Mouse (Mus musculus) left cerebral cortex, postnatal 25 days (tissue): ENCODE data around the gene Tgfbi. TPM values are rescaled to one million over a fixed set of nuclear protein-coding genes. Genes with fewer than 3 reads are reported as not detected.
A peak's percentile ranks its signal among the peaks of the same experiment; 100 is the strongest.

Experiments
- DNase-seq, 2 experiments: peaks; one replicate each; pipeline ENCODE4 v3.0.0; 2022; ENCODE audit warnings: low spot score in 2 of 2, mixed read lengths in 1 of 2
- intact Hi-C: fragments of 180-260 bp; cut with DNase I; formaldehyde crosslinking; loops from one replicate; pipeline ENCODE4 v1.15.1; 2025
- total RNA-seq, 2 experiments: library from RNA; stranded (reverse); gene quantifications; 2 replicates each; pipeline ENCODE4 v1.2.3; 2021

The Tgfbi gene
- total RNA-seq, 2 experiments from 2014 or later = 3.8 to 4.1 TPM

GRCm38 (mm10) chr13:56626524-56626923 lies 17.2 kb downstream of the Tgfbi start:
- intact Hi-C loops = no loop called here
- DNase-seq = no peak

- DNase-seq = no peak
- intact Hi-C loops = no loop called here
Observed at GRCm38 (mm10) chr13:56630081-56630480, 20.8 kb downstream of the Tgfbi start.

- DNase-seq = no peak
- intact Hi-C loops = no loop called here
Observed at GRCm38 (mm10) chr13:56630552-56630951, 21.2 kb downstream of the Tgfbi start.

GRCm38 (mm10) chr13:56631332-56631731 lies 22.0 kb downstream of the Tgfbi start:
- peak in 1 of 2 experiments; percentile 34 for DNase-seq
- intact Hi-C loops = no loop called here

GRCm38 (mm10) chr13:56634139-56634615 lies 24.9 kb downstream of the Tgfbi start:
- intact Hi-C loops = no loop called here
- DNase-seq = no peak

GRCm38 (mm10) chr13:56634920-56635319 lies 25.6 kb downstream of the Tgfbi start:
- intact Hi-C loops = no loop called here
- no peak for DNase-seq

GRCm38 (mm10) chr13:56637027-56637426 lies 27.7 kb downstream of the Tgfbi start:
- no peak for DNase-seq
- intact Hi-C loops = no loop called here

- peak in 1 of 2 experiments; percentile 29 for DNase-seq
- intact Hi-C loops = loop anchor here (5.0 kb wide), 3 partner anchors 64 to 164 kb away; no protein-coding TSS in a partner anchor
Observed at GRCm38 (mm10) chr13:56641746-56642145, 32.4 kb downstream of the Tgfbi start.

GRCm38 (mm10) chr13:56644031-56644430 lies 34.7 kb downstream of the Tgfbi start:
- intact Hi-C loops = loop anchor here (5.0 kb wide), 3 partner anchors 67 to 167 kb away; no protein-coding TSS in a partner anchor
- DNase-seq = no peak

- intact Hi-C loops = no loop called here
- no peak for DNase-seq
Observed at GRCm38 (mm10) chr13:56645744-56646143, 36.4 kb downstream of the Tgfbi start.

- intact Hi-C loops = no loop called here
- no peak for DNase-seq
Observed at GRCm38 (mm10) chr13:56647597-56648405, 38.5 kb downstream of the Tgfbi start.

- intact Hi-C loops = no loop called here
- DNase-seq = no peak
Observed at GRCm38 (mm10) chr13:56650020-56650419, 40.7 kb downstream of the Tgfbi start.

- no peak for DNase-seq
- intact Hi-C loops = no loop called here
Observed at GRCm38 (mm10) chr13:56652381-56652780, 43.1 kb downstream of the Tgfbi start.

- no peak for DNase-seq
- intact Hi-C loops = no loop called here
Observed at GRCm38 (mm10) chr13:56654176-56654575, 44.9 kb downstream of the Tgfbi start.

- intact Hi-C loops = loop anchor here (2.0 to 5.0 kb wide), 4 partner anchors 77 to 183 kb away; no protein-coding TSS in a partner anchor
Observed at GRCm38 (mm10) chr13:56657946-56658512, 48.7 kb downstream of the Tgfbi start.

GRCm38 (mm10) chr13:56658931-56659330 lies 49.6 kb downstream of the Tgfbi start:
- intact Hi-C loops = loop anchor here (2.0 to 5.0 kb wide), 3 partner anchors 76 to 102 kb away; no protein-coding TSS in a partner anchor
- no peak for DNase-seq

More at GRCm38 (mm10) chr13:56657946-56658512, 48.7 kb downstream of the Tgfbi start:
- DNase-seq = peak; percentile 61 to 71

- intact Hi-C loops = loop anchor here (10.0 kb wide), 1 partner anchor 603 kb away; no protein-coding TSS in a partner anchor
- peak in 1 of 2 experiments; percentile 21 for DNase-seq
Observed at GRCm38 (mm10) chr13:56661914-56662621, 52.7 kb downstream of the Tgfbi start.

GRCm38 (mm10) chr13:56664256-56665170 lies 55.2 kb downstream of the Tgfbi start:
- DNase-seq = no peak
- intact Hi-C loops = loop anchor here (10.0 kb wide), 1 partner anchor 600 kb away; no protein-coding TSS in a partner anchor

GRCm38 (mm10) chr13:56671206-56671605 lies 61.9 kb downstream of the Tgfbi start:
- DNase-seq = peak; percentile 27 to 53

More at GRCm38 (mm10) chr13:56671206-56671605, 61.9 kb downstream of the Tgfbi start:
- intact Hi-C loops = no loop called here
